Mouse (Mus musculus): ENCODE results near the gene Nf2. TPM values are rescaled to one million over a fixed set of nuclear protein-coding genes. Genes with fewer than 3 reads are reported as not detected.
"Not testable (repeated sequence)": the region's sequence is repeated elsewhere in the genome, so short reads cannot be mapped to it uniquely, and the experiment has no call there.

The Nf2 gene
- total RNA-seq, 1 experiment from 2014 or later = 44.2 TPM

GRCm38 (mm10) chr11:4804921-4805562 is 44.3 kb downstream of the Nf2 start:
- ATAC-seq (ENCODE audit: extremely low read depth, insufficient number of reproducible peaks, low FRiP score, poor library complexity, severe bottlenecking) = no peak

- ATAC-seq (ENCODE audit: extremely low read depth, insufficient number of reproducible peaks, low FRiP score, poor library complexity, severe bottlenecking) = no peak
Measured at GRCm38 (mm10) chr11:4803951-4804350, 45.4 kb downstream of the Nf2 start.

GRCm38 (mm10) chr11:4803426-4803825 is 45.9 kb downstream of the Nf2 start:
- no peak for ATAC-seq (ENCODE audit: extremely low read depth, insufficient number of reproducible peaks, low FRiP score, poor library complexity, severe bottlenecking)

- no peak for ATAC-seq (ENCODE audit: extremely low read depth, insufficient number of reproducible peaks, low FRiP score, poor library complexity, severe bottlenecking)
Measured at GRCm38 (mm10) chr11:4803008-4803407, 46.3 kb downstream of the Nf2 start.

- ATAC-seq (ENCODE audit: extremely low read depth, insufficient number of reproducible peaks, low FRiP score, poor library complexity, severe bottlenecking) = not testable (repeated sequence)
Measured at GRCm38 (mm10) chr11:4802401-4802800, 46.9 kb downstream of the Nf2 start.

GRCm38 (mm10) chr11:4800654-4801053 is 48.7 kb downstream of the Nf2 start:
- ATAC-seq (ENCODE audit: extremely low read depth, insufficient number of reproducible peaks, low FRiP score, poor library complexity, severe bottlenecking) = no peak

GRCm38 (mm10) chr11:4793006-4793405 is 56.3 kb downstream of the Nf2 start:
- no peak for ATAC-seq (ENCODE audit: extremely low read depth, insufficient number of reproducible peaks, low FRiP score, poor library complexity, severe bottlenecking)

GRCm38 (mm10) chr11:4791549-4791948 is 57.8 kb downstream of the Nf2 start:
- no peak for ATAC-seq (ENCODE audit: extremely low read depth, insufficient number of reproducible peaks, low FRiP score, poor library complexity, severe bottlenecking)

GRCm38 (mm10) chr11:4789691-4790090 is 59.6 kb downstream of the Nf2 start:
- no peak for ATAC-seq (ENCODE audit: extremely low read depth, insufficient number of reproducible peaks, low FRiP score, poor library complexity, severe bottlenecking)

- ATAC-seq (ENCODE audit: extremely low read depth, insufficient number of reproducible peaks, low FRiP score, poor library complexity, severe bottlenecking) = no peak
Measured at GRCm38 (mm10) chr11:4784629-4785142, 64.7 kb downstream of the Nf2 start.

- ATAC-seq (ENCODE audit: extremely low read depth, insufficient number of reproducible peaks, low FRiP score, poor library complexity, severe bottlenecking) = no peak
Measured at GRCm38 (mm10) chr11:4783116-4783515, 66.2 kb downstream of the Nf2 start.

- ATAC-seq (ENCODE audit: extremely low read depth, insufficient number of reproducible peaks, low FRiP score, poor library complexity, severe bottlenecking) = no peak
Measured at GRCm38 (mm10) chr11:4780927-4781326, 68.4 kb downstream of the Nf2 start.

GRCm38 (mm10) chr11:4772925-4773324 is 76.4 kb downstream of the Nf2 start:
- ATAC-seq (ENCODE audit: extremely low read depth, insufficient number of reproducible peaks, low FRiP score, poor library complexity, severe bottlenecking) = no peak; the same call in 1 of the 2 replicates

GRCm38 (mm10) chr11:4771756-4772155 is 77.6 kb downstream of the Nf2 start:
- ATAC-seq (ENCODE audit: extremely low read depth, insufficient number of reproducible peaks, low FRiP score, poor library complexity, severe bottlenecking) = no peak

- ATAC-seq (ENCODE audit: extremely low read depth, insufficient number of reproducible peaks, low FRiP score, poor library complexity, severe bottlenecking) = no peak
Measured at GRCm38 (mm10) chr11:4769881-4770280, 79.5 kb downstream of the Nf2 start.

- no peak for ATAC-seq (ENCODE audit: extremely low read depth, insufficient number of reproducible peaks, low FRiP score, poor library complexity, severe bottlenecking)
Measured at GRCm38 (mm10) chr11:4769293-4769692, 80.0 kb downstream of the Nf2 start.

GRCm38 (mm10) chr11:4768399-4768798 is 80.9 kb downstream of the Nf2 start:
- ATAC-seq (ENCODE audit: extremely low read depth, insufficient number of reproducible peaks, low FRiP score, poor library complexity, severe bottlenecking) = no peak

GRCm38 (mm10) chr11:4764476-4764875 is 84.9 kb downstream of the Nf2 start:
- ATAC-seq (ENCODE audit: extremely low read depth, insufficient number of reproducible peaks, low FRiP score, poor library complexity, severe bottlenecking) = no peak

GRCm38 (mm10) chr11:4763631-4764030 is 85.7 kb downstream of the Nf2 start:
- ATAC-seq (ENCODE audit: extremely low read depth, insufficient number of reproducible peaks, low FRiP score, poor library complexity, severe bottlenecking) = no peak

- no peak for ATAC-seq (ENCODE audit: extremely low read depth, insufficient number of reproducible peaks, low FRiP score, poor library complexity, severe bottlenecking)
Measured at GRCm38 (mm10) chr11:4762511-4762910, 86.8 kb downstream of the Nf2 start.

GRCm38 (mm10) chr11:4761991-4762390 is 87.3 kb downstream of the Nf2 start:
- no peak for ATAC-seq (ENCODE audit: extremely low read depth, insufficient number of reproducible peaks, low FRiP score, poor library complexity, severe bottlenecking)

Measured in neutrophil, adult 5-6 weeks (primary cell).